Mouse (Mus musculus) common myeloid progenitor, adult 5-6 weeks (primary cell): Measurements from ENCODE around the gene Kcnk5. TPM values are rescaled to one million over a fixed set of nuclear protein-coding genes. Genes with fewer than 3 reads are reported as not detected.

Experiments
- ATAC-seq: replicated peaks from 2 replicates; pipeline ENCODE4 v1.8.0; 2016; ENCODE audit warnings: low read depth, mild to moderate bottlenecking, moderate TSS enrichment, inconsistent platforms; ENCODE audit not compliant: poor library complexity, severe bottlenecking
- total RNA-seq: library from RNA; stranded (forward); fragments of 200-1000, 187-1606 nt; gene quantifications from 2 replicates; pipeline ENCODE4 v1.2.3, GENCODE M21; 2017

The Kcnk5 gene
- total RNA-seq, 1 experiment from 2014 or later, result 13.9 TPM

DNA sequence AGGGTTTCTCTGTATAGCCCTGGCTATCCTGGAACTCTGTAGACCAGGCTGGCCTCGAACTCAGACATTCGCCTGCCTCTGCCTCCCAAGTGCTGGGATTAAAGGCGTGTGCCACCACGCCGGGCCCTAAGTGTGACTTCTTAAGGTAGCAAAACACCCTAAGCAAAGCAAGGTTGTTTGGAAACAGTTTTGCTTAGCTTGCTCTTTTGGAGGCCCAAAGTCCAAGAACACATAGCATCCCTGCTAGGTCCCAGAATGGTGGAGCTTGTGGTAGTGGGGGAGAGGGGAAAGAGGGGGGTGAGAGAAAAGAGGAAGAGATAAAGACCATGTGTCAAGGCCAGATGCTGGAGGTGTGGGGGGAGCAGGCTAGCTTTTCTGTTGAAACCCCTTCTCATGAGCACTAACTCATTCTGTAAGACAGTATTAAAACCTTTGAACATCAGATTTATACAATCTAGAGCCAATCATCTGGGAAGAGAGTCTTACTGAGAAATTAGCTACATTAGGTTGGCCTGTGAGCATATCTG is 21.1 kb upstream of the Kcnk5 start:
- ATAC-seq, result peak; percentile 72

DNA sequence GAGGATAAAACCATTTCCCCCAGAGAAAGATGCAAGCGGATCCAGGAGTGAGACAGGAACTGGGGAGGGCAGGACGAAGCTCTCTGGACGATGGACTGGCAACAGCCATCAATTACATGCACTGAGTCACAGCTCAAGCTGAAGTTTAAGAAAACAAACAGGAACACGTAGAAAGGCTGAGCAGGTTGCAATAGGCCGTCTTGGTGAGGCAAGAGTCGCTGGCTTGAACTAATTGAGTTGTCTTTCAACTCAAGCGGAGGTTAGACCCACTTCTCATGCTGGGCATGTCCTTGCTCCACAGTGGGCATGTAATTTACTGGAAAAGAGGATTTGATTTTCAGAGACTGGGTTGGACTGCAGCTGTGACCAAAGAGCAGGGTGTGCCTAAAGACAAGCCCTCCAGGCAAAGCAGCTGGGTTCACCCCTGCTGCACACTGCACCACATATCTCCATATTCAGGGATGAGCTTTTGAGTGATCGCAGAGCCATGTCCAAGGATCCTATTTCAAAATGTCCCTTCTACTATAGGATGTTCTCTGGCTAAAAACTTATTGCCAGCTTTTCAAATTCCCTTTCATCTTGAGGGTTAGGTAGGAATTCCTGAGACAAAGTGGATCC is 19.6 kb upstream of the Kcnk5 start:
- no peak for ATAC-seq

DNA sequence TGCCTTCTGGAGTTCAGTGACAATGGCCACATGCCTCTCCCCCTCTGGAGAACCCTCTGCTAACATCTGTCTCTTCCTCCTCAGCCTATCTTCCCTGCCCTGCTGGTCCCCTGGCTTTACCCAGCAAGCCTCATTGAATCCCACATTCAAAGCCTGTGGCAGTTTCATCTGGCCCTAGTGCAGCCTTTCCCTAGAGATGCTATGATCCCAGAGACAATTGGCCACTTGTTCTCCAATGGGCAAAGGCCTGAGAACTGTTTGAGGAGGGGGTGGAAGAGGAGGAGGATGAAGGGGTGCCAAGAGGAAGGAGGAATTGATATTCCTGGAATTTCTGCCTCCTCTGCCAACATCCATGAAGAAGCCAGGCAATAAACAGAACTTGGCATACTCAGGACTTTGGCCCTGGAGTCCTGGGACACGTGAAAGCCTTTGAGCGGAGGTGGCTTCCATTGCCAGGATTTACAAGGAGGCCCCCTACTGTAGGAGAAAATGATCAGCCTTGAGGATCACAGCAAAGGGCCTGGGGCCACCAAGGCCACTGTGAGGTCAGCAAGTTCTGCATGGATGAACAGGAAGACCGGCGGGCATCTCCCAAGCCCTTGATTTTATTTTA is 11.6 kb upstream of the Kcnk5 start:
- ATAC-seq, result no peak

DNA sequence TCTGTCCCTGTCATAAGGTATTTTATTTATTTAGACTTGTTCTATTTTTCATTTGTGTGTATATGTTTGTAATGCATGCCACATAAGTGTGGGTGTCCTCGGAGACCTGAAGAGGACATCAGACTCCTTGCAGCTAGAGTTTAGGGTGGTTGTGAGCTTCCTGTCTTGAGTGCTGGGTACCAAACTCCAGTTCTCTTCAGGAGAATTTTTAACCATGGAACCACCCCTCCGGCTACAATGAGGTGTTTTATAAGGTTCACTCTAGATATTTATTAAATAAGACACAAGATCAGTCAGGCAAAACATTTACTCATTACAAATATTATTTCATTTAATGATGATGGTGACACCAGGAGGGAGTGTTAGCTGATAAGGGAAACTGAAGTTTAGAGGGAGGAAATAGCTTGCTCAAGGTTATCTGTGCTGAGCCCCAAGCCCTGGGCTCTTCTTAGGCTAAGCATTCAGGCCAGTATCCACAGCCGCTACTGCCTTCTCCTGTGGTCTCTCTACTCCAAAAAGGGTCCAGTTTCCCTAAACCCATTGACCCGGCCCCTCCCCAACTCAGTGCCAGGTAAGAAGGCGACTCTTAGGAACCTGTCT is 9.6 kb upstream of the Kcnk5 start:
- no peak for ATAC-seq

DNA sequence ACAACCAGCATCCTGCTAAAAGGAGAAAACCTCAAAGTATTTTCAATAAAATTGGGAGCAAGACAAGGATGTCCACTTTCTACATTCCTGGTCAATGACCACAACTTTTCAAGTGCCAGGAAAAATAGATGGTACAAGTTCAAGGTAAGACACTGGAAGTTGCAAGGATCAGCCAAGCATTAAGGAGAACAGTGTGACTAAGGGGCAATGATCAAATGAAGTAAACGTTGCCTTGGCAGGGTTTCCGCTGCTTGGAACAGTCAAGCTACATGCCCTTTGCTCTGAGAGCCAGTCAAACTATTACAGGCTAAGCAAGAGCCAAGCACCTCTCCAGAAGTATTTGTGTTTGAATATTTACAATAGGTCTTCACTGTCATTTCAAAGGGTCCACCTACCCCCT is 8.1 kb upstream of the Kcnk5 start:
- ATAC-seq, result no peak

DNA sequence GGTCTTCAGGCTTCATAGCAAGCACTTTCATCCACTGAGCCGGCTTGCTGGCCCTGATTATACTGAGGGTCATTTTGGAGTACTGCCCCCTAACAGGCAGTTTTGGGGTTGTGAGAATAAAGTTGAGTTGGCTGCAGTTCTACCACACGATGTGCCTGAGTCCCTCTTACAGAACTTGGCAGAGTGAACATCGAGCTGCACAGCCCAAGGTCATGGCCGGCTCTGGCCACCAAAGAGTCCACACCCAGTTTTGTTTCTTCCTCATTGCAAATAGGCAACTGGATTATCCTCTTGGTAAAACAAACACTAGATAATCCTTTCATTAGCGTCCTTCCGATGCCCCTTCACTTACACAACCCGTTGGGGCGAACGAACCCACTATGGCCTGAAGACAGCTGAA is 3.8 kb upstream of the Kcnk5 start:
- ATAC-seq, result no peak

DNA sequence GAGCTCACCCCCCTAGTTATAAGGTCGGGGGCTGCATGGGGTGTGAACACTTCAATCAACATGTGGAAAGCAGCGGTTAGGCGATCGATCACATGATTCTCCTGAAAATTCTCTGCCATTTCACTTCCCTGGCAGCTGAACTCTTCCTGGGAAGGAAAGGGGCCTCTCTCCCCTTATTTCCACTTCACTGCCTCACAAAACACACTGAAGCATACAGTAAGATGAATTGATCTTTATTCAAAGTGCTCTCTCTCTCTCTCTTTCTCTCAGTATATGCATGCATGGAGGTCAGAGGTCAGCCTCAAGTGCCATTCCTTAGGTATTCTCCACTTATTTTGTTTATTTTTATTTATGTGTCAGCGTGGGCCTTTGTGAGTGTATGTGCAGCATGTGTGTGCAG is 2.1 kb upstream of the Kcnk5 start:
- no peak for ATAC-seq

DNA sequence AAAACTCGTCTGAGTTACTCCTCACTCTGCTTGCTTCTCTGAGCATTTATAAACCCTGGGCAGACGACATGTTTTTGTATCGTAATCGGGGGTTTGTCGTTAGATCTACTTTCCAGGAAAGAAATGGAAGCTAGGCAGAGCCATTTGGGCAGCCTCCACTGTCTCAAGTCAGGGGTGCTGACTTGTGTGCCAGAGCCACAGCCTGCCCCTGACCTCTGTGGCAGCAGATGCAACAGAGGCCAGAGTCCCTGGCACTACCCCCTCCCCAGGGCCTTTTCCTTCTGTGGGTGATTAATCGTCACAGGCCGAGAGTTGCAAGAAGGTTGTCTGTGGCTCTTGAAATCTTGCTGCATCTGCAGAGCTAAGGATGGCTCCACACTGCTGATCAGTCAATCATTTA is 987 bp upstream of the Kcnk5 start:
- ATAC-seq, result no peak

DNA sequence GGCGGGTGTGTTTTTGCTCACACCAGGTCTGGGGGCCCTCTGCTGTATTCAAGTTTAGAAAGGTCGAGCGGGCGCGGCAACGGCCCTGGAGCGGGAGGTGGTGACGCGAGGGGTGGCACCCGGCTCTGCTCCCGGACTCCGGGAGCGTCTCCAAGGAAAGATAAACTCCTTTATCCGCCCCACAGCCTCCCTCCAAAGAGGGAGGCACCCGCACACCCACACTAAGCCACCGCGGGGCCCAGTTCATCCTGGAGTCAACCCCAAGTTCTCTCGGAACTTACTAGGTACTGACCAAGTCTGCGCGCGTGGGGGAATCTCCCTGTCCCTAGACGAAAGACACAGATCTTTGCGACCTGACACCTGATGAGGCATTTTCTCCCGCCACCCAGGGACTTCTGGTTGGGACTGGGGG is 852 bp downstream of the Kcnk5 start:
- peak; percentile 9 for ATAC-seq

DNA sequence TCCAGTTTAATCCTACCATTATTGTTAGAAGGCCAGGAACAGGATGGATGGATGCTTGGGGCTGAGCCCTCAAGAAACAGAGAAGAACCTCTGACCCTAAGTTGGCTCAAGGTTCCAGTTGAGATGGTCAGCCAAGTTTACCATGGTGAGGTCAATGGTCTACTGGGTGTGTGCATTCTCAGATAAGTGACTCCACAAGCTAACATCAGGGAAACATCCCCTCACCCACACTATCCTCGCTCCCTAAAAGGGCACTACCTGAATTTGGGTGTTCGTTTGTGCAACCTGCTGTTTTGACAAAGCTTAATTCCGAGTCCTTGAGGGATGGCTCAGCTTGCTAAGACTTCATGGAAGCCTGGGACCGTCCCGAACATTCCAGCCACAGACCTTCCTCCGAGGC is 1.3 kb downstream of the Kcnk5 start:
- no peak for ATAC-seq

DNA sequence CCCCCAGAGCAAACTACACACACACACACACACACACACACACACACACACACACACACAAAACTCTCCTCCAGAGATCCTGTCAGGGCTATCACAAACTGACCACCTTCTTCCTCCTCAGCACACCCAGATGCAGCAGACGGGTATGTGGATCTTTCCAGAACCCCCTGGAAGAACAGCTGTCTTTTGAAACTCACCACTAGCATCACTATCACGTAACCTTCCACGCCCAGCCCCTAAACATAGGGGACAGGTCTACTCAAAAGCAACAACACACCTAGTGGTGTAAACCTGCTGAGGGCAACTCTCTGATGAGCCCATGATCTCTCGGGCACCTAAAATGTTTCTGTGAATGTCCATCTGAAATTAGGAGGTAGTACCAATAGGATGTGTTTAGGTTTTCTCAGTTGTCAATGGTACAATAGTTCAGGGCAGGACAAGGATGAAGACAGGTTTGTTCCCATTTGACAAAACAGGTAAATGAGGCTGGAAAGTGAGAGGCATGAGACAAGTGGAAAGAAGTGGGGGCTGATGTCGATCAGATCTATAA is 1.8 kb downstream of the Kcnk5 start:
- no peak for ATAC-seq

DNA sequence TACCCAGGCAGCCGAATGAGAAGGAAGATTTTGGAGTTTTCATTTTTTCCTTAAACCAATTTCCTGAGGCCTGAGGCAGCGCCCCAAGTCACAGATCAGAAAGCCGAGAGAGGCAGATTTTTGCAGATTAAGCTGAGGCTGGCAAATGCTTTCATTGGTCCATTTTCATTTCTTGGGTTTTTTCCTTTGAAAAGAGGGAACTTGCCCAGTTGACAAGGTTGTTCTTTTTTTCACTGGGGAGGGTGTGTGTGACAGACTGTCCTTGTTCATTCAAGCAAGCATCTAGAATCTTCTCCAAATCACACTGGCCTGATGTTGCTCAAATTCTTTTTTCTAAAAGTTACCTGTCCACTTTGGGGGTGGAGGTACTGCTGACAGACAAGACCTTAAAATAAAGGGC is 2.5 kb downstream of the Kcnk5 start:
- ATAC-seq, result peak; percentile 27

DNA sequence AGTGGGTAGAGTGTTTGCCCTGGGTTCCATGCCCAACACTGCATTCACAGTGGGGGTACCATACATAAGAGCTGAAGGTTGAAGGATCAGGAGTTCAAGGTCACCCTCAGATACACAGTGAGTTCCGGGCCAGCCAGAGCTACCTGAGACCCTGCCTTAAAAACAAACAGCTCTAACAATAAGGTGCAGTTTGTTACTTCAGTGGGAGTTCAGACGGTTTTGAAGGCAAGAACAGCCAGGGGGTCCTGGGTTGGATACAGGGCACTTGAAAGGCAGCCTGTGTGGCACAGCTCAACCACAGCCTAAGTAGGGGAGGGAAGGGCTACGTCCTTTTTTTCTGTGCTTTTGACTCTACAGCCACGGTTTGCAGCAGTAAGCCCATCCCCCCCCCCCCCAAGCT is 3.0 kb downstream of the Kcnk5 start:
- ATAC-seq, result no peak

DNA sequence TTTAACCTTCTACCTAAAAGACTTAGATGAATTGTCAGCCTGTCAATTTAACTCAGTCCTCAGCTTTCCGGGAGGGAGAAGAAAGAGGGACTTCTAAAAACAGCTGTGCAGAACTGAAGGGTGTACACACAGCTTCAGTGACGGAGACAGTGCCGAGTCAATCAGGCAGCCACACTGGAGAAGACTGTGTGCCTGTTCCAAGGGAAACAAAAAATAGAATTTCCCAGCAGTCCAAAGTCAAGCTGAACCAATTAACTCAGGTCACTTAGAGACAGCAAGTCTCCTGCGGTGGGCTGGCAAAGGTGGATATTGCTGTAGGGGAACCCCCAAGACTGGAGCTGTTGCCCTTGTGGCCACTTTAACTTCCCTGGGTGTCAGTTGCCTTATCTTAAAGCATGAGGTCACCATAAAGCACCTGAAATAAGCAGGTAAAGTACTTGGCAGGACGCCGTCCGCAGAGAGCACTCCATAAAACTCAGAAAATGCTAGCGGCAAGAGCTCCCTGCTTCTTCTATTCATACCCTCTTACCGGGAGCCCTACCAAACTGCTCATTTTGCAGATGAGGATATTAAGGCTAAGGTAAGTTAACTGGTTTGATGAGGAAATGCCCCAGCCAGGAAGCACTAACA is 4.0 kb downstream of the Kcnk5 start:
- no peak for ATAC-seq

DNA sequence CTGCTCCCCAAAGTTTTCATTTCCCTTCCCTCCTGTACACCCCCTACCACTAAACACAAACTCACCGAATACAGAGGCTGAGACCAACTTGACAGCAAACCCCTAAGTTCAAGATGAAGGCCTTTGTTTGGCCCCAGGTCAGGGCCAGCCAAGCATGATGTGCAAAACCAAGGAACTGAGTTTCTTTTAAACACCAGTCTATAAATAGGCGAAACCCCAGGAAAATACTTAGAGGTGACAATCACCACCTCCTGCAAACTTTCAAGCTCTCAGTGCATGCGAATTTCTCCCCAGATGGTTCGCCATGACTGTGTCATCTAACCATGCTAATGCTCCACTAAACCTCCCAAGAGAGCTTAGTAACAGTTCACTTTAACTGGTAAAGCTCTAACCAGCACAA is 5.9 kb downstream of the Kcnk5 start:
- ATAC-seq, result no peak

DNA sequence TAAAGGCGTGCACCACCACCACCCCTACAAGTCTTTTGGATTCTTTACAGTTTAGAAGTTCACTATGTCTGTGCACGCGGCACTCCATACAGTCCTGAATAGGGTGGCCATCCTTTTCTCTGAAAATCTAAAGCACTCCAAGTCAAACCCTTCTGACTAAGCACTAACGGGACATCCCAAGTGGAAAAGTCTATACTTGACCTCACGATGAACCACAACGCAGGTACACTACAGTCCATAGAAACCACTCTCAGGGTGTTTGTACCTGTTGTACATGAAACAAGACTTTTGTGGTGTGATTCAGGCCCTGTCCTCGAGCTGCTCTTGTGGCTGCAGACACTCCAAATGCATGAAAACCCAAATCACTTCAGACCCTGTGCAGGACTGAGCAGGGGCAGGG is 6.5 kb downstream of the Kcnk5 start:
- ATAC-seq, result no peak

DNA sequence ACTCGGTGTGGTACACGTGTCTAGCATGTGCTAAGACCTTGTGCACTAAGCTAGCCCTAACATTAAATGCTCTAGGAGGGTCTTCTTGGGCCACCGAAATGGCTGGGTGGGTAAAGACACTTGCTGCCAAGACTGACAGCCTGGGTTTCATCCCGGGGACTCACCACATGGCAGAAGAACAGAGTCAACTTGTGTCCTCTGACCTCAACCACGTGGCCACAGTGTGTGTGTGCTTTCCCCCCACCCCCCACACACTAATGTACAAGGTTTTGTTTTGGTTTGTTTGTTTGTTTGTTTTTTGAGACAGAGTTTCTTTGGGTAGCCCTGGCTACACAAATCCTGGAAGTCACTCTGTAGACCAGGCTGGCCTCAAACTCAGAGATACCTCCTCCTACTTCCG is 6.9 kb downstream of the Kcnk5 start:
- no peak for ATAC-seq

DNA sequence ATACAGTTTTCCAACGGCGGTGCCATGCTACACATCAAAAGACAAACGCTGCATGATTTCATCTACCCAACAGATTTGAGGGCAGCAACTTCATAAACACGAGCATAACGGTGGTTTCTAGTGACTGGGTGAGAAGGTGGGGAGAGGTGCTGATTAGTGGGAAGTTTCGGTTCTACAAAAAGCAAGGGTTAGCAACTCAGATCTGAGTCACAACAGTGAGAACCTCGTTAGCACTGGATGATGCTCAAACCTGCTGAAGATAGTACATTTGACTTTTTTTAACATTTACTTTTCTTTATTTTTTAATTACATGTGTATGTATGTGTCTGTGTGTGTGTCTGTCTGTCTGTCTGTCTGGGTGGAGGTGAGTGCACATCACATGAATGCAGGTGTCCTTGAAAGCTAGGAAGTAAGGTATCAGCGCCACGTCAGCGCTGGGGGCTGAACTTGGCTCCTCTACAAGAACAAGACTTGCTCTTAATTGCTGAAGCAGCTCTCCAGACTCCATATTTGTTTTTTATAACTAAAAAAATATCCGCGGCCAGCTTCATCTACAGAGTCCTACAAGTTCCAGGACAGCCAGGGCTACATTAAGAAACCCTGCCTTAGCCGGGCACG is 7.6 kb downstream of the Kcnk5 start:
- no peak for ATAC-seq

DNA sequence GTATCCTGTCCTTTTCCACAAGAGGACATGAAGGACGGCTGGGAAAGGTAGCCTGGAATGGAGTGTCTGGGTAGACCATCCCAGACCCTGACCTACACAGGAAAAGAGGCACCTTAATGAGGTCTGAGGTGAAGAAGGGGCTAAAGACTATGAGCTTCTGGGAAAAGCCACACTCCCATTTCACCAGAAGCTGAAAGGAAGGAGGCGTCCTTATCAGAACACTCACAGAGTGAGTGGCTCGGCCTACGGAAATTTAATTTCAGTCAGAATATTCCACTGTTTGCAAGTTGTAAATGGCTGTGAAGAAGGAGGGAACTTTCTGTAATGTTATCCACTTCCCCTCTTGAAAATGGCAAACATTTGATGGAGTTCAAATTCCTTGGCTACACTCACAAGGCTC is 8.7 kb downstream of the Kcnk5 start:
- ATAC-seq, result peak; percentile 48

DNA sequence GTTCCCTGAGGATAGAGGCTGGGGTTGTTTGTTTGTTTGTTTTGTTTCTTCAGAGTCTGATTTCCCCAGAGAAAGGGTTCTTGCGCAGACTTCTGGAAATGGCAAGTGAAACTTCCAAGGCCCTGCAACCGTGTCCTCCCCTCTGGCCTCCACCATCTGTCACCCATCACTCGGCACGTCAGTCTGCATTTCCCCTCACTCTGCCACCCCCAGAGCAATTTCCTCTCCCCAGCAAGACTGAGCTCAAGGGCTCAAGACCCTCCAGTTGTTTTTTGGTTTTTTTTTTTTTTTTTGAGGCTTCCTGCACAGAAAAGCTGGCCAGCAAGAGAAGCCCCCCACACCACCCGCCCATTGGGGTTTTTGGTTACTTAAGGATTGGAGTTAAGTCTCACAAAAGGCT is 9.1 kb downstream of the Kcnk5 start:
- ATAC-seq, result peak; percentile 26; the same call in 1 of the 2 replicates

DNA sequence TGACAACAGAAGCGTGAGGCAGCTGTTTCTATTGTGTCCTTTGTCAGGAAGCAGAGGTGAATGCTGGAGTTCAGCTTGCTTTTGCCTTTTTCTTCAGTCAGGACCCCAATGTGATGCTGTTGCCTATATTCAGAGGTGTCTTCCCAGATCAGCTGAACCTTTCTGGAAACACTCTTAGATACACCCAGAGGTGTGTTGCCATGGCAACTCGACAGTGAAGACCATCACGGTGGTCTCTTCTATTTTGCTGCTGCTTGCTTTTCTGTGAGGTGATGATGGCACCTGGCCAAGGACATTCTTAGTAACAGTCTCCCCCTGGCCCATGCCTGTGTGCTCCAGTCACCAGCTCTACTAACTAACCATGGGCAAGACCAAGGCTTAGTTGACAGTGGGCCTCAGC is 9.8 kb downstream of the Kcnk5 start:
- no peak for ATAC-seq
